Mouse (Mus musculus) lung, embryonic 14.5 days (tissue): ENCODE results near the gene Tcea2. TPM values are rescaled to one million over a fixed set of nuclear protein-coding genes. Genes with fewer than 3 reads are reported as not detected.

Experiments
- ATAC-seq: fragments of 200-750 bp; cut with Nextera tagmentation; 2 replicates; pipeline ENCODE4 v1.8.0; 2017; ENCODE audit warnings: mild to moderate bottlenecking, moderate TSS enrichment, moderate library complexity; ENCODE audit not compliant: insufficient read depth
- DNase-seq: peaks from one replicate; pipeline ENCODE4 v3.0.0-alpha.2; 2015
- H3K27ac ChIP-seq: fragments of 300-500 bp; sonication (generic); 2 replicates; pipeline ENCODE4 v1.5.1; 2014; ENCODE audit warnings: low read depth, mild to moderate bottlenecking, moderate library complexity
- H3K27me3 ChIP-seq: fragments of 300-500 bp; sonication (generic); 2 replicates; pipeline ENCODE4 v1.6.1; 2014; ENCODE audit warnings: low read length, control low read depth; ENCODE audit not compliant: insufficient read depth
- H3K36me3 ChIP-seq: fragments of 300-500 bp; sonication (generic); 2 replicates; pipeline ENCODE4 v1.6.1; 2014; ENCODE audit warnings: control low read depth; ENCODE audit not compliant: insufficient read depth
- H3K4me1 ChIP-seq: fragments of 300-500 bp; sonication (generic); 2 replicates; pipeline ENCODE4 v1.6.1; 2014; ENCODE audit warnings: antibody characterized with exemption, control low read depth; ENCODE audit not compliant: insufficient read depth
- H3K4me2 ChIP-seq: fragments of 300-500 bp; sonication (generic); 2 replicates; pipeline ENCODE4 v1.6.1; 2014; ENCODE audit warnings: mild to moderate bottlenecking
- H3K4me3 ChIP-seq: fragments of 300-500 bp; sonication (generic); 2 replicates; pipeline ENCODE4 v1.5.1; 2014; ENCODE audit warnings: low read depth, low read length
- H3K9ac ChIP-seq: fragments of 300-500 bp; sonication (generic); 2 replicates; pipeline ENCODE4 v1.6.1; 2014
- H3K9me3 ChIP-seq: fragments of 300-500 bp; sonication (generic); 2 replicates; pipeline ENCODE4 v1.6.1; 2016; ENCODE audit warnings: low read depth, low read length, control low read depth
- CTCF ChIP-seq: IDR thresholded peaks from 2 replicates; pipeline ENCODE4 v1.5.1; 2016; ENCODE audit warnings: antibody characterized with exemption, low read depth
- WGBS: fragments of 180-500 bp; shearing (Covaris S2); extraction: QIAGEN DNeasy Blood & Tissue Kit; methylation state at CpG from one replicate; pipeline ENCODE4 v1.1.7; 2014; 5-methylcytosine and 5-hydroxymethylcytosine counted together
- polyA plus RNA-seq: library from polyadenylated mRNA; unstranded; fragments of >200 nt; fragmentation: Nextera tagmentation; extraction: Ambion mirVana; gene quantifications from 2 replicates; pipeline ENCODE4 v1.2.1, GENCODE M21; 2014

Tcea2 gene
- polyA plus RNA-seq, 1 experiment from 2014 or later = 25.7 TPM

DNA sequence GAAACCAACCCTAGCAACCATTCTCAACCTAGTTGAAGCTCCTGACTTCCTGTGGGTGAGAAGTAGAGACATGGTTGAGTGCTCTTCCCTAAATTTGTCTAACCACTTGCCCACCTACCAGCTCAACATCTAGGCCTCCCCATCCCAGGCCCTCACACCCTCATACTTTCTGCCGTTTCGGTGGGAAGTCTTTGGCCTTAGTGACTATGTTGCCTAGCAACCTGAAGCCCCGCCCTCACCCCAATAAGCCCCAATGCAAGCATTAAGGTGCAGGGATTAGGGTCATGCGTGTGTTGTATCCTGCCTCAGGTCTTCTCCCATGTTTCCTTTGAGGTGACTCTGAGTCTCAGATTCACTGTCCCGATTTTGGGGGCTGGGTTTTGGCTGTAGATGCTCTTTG is 18.1 kb downstream of the Tcea2 start, which contains the start of gene Lkaaear1:
Gene Lkaaear1 (minus strand): TSS at position 202 of the 400 bp plus-strand sequence.
- no peak within 1 kb of the TSS for H3K4me3 ChIP-seq
- no peak for TF ChIP-seq CTCF
- H3K27me3 ChIP-seq = 0 out of 2 replicates have a peak, but pooled peaks cover 4% of the 10 kb centered on the region
- H3K27ac ChIP-seq = no peak within 1 kb of the TSS
- WGBS = 45% methylated on average over 5 of the region's 5 CpGs
- no peak within 1 kb of the TSS for H3K4me2 ChIP-seq
- no peak for DNase-seq
- H3K36me3 ChIP-seq = no peaks in the 10 kb centered on the region
- no peaks in the 10 kb centered on the region for H3K9me3 ChIP-seq
- no peak within 1 kb of the TSS for H3K9ac ChIP-seq
- H3K4me1 ChIP-seq = 0 out of 2 replicates have a peak, but pooled peaks cover 4% of the 10 kb centered on the region
- ATAC-seq = no peak

DNA sequence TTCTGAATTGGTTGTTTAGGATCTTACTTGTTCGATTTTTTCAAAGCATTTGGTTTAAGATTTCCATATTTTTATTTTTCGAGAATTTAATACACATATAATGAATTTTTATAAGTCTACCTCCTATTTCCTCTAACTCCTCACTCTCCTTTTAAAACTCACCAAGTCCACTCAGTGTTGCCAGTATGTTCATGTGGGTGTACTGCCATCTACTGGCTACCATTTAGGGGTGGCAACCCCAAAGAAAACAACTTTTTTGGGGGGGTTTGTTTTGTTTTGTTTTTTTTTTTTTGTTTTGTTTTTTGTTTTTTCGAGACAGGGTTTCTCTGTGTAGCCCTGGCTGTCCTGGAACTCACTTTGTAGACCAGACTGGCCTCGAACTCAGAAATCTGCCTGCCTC is 26.6 kb downstream of the Tcea2 start:
- no peaks in the 10 kb centered on the region for H3K36me3 ChIP-seq
- H3K4me1 ChIP-seq = no peaks in the 10 kb centered on the region
- no peak overlapping the region for H3K9ac ChIP-seq
- no peaks in the 10 kb centered on the region for H3K27me3 ChIP-seq
- no peak overlapping the region for H3K4me2 ChIP-seq
- WGBS = 30% methylated on average over 4 of the region's 4 CpGs
- no peaks in the 10 kb centered on the region for H3K9me3 ChIP-seq
- DNase-seq (peak; percentile 46), ATAC-seq (no peak)
- peak; percentile 45 for TF ChIP-seq CTCF
- H3K4me3 ChIP-seq = no peak overlapping the region
- no peak overlapping the region for H3K27ac ChIP-seq

DNA sequence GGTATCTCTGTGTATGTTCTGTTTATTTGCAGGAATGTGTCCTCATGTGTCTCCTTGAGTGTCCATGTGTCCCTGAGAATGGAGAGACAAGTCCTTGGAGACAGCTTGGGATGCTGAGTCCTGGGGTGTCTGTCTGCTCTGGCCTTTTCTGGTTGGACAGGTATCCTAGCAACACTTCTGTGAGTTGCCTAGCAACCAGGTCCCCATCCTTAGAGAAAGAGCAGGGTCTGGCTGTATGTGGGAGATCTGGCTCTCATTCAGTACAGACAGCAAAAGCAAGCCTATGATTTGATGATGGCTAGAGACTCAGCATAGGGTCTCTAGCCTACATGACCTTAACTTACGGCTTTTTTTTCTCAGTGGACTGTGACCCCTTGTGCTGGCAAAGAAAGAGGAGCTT is 33.6 kb downstream of the Tcea2 start:
- Histone ChIP-seq H3K27me3 (no peaks in the 10 kb centered on the region), H3K4me2 (no peak overlapping the region), H3K9me3 (no peaks in the 10 kb centered on the region), H3K4me1 (no peaks in the 10 kb centered on the region), H3K4me3 (no peak overlapping the region), H3K36me3 (no peaks in the 10 kb centered on the region), H3K27ac (no peak overlapping the region), H3K9ac (no peak overlapping the region)
- ATAC-seq (no peak), DNase-seq (no peak)
- 78% methylated on average over 1 of the region's 1 CpGs for WGBS
- TF ChIP-seq CTCF = no peak

DNA sequence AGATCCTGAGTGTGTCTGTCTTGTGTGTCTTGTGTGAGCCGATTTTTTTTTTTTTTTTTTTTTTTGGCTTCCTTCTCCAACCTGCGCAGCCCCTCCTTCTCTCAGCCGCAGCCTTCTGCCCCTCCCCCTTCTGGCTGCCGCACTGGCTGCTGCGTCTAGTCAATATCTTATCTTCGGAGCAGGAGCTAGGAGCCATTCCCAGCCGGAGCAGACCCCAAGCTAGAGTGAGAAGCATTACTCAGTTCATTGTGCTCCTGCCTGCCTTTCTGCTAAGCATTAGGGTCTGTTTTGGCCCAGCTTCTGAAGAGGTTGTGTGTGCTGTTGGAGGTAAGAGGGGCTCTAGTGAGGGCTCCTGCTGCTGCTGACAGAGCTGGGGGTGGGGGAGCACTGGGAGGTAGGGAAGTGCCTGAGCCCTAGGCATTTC is 34.8 kb downstream of the Tcea2 start, which contains the start of gene Oprl1:
Gene Oprl1 (plus strand): TSS at position 114 of the 424 bp plus-strand sequence.
- Histone ChIP-seq H3K9ac (no peak within 1 kb of the TSS), H3K4me3 (no peak within 1 kb of the TSS), H3K4me1 (no peaks in the 10 kb centered on the region), H3K9me3 (no peaks in the 10 kb centered on the region), H3K27me3 (no peaks in the 10 kb centered on the region), H3K4me2 (peak within 1 kb of the TSS; percentile 39), H3K27ac (no peak within 1 kb of the TSS), H3K36me3 (no peaks in the 10 kb centered on the region)
- DNase-seq (peak; percentile 60), ATAC-seq (peak; percentile 52; the same call in 1 of the 2 replicates)
- TF ChIP-seq CTCF = no peak
- 0% methylated on average over 7 of the region's 7 CpGs for WGBS

DNA sequence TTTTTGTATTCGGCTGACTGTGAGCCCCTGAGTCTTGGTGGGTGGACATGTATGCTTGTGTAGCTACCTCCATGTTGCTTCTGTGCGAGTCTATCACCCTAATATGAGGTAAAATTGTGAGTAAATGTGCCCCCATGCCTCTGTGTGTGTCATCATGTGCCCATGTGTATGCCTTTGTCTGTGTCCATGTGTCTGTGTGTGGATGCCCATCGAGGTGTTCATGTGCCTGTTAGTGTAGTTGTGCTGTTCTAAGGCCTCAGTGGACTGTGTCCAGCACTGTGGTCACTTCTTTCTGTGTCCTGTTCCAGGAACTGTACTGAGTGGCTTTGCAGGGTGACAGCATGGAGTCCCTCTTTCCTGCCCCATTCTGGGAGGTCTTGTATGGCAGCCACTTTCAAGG is 35.3 kb downstream of the Tcea2 start:
- Histone ChIP-seq H3K4me3 (no peak overlapping the region), H3K4me2 (peak overlapping the region; percentile 39), H3K9me3 (no peaks in the 10 kb centered on the region), H3K9ac (no peak overlapping the region), H3K36me3 (no peaks in the 10 kb centered on the region), H3K27ac (no peak overlapping the region), H3K27me3 (no peaks in the 10 kb centered on the region), H3K4me1 (no peaks in the 10 kb centered on the region)
- WGBS = 69% methylated on average over 3 of the region's 3 CpGs
- TF ChIP-seq CTCF = no peak
- DNase-seq = no peak
- ATAC-seq = no peak

DNA sequence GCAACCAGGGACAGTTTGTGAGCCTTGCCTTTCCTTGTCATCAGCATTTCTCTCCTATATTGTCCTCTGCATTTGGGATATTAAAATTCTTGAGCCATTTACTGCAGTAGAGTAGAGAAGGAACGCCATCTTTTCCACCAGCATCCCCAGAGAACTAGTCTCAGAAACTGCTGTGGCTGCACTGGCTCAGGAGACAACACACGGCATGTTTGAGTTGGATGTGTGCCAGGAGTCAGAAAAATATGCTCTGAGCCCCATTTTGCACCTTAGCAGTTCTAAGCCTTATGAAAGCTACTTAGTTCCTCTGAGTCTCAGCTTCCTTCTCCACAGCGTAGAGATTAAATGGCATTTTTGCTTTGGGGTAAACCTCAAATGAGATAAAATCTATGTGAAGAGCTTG is 36.9 kb downstream of the Tcea2 start:
- Histone ChIP-seq H3K9ac (no peak overlapping the region), H3K9me3 (no peaks in the 10 kb centered on the region), H3K4me2 (no peak overlapping the region), H3K4me1 (no peaks in the 10 kb centered on the region), H3K27ac (no peak overlapping the region), H3K27me3 (no peaks in the 10 kb centered on the region), H3K36me3 (no peaks in the 10 kb centered on the region), H3K4me3 (no peak overlapping the region)
- 35% methylated on average over 3 of the region's 3 CpGs for WGBS
- TF ChIP-seq CTCF = no peak
- DNase-seq (peak; percentile 59), ATAC-seq (0 out of 2 replicates have a peak, but pooled peaks have one; percentile 8)

DNA sequence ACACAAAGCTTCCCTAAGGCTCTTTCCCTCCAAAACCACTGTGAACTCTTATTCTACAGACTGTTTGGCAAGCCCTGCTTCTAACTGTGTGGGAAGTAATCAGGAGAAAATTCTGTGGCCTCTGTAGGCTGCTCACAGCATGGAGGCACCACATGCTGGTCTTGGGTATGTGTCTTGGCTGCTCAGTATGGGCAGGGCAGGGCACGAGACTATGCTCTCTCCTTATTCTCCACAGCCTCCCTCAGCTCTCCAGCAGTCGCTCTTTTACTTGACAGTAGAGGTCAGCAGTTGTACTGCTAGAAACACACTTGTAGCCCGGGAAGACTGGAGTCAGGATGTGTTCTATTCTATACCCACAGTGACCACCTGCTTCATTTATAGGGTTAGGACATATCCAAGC is 40.0 kb downstream of the Tcea2 start:
- ATAC-seq (no peak), DNase-seq (no peak)
- H3K9ac ChIP-seq = no peak overlapping the region
- WGBS = 30% methylated on average over 3 of the region's 3 CpGs
- TF ChIP-seq CTCF = no peak
- no peak overlapping the region for H3K4me2 ChIP-seq
- H3K27ac ChIP-seq = no peak overlapping the region
- no peaks in the 10 kb centered on the region for H3K36me3 ChIP-seq
- no peaks in the 10 kb centered on the region for H3K27me3 ChIP-seq
- no peaks in the 10 kb centered on the region for H3K4me1 ChIP-seq
- no peak overlapping the region for H3K4me3 ChIP-seq
- H3K9me3 ChIP-seq = no peaks in the 10 kb centered on the region

DNA sequence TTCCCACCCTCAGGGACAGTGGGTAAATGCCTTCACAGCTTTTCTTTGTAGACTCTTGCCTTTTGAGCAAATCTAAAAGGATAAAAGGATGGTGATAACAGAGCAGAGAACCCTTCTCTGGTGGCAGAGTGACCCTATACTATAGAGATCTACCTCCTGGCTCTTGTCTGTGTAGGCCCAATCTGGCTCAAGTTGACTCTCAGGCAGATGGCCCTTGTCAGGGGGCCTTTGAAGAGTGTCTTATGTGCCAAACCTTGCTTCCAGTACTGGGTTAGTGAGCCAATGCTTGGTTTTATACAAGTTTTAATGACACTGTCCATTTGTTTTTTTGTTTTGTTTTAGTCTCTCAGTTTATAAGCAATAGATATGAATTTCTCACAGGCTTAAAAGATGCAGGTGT is 41.1 kb downstream of the Tcea2 start:
- Histone ChIP-seq H3K4me3 (no peak overlapping the region), H3K27me3 (no peaks in the 10 kb centered on the region), H3K27ac (no peak overlapping the region), H3K4me2 (no peak overlapping the region), H3K4me1 (no peaks in the 10 kb centered on the region), H3K9ac (no peak overlapping the region), H3K9me3 (no peaks in the 10 kb centered on the region), H3K36me3 (no peaks in the 10 kb centered on the region)
- DNase-seq (no peak), ATAC-seq (no peak)
- no peak for TF ChIP-seq CTCF
